Mouse (Mus musculus): ENCODE data around the gene Fam129a. TPM values are rescaled to one million over a fixed set of nuclear protein-coding genes. Genes with fewer than 3 reads are reported as not detected.

Gene Fam129a
- polyA plus RNA-seq, 1 experiment from 2014 or later, result 2.2 TPM

DNA sequence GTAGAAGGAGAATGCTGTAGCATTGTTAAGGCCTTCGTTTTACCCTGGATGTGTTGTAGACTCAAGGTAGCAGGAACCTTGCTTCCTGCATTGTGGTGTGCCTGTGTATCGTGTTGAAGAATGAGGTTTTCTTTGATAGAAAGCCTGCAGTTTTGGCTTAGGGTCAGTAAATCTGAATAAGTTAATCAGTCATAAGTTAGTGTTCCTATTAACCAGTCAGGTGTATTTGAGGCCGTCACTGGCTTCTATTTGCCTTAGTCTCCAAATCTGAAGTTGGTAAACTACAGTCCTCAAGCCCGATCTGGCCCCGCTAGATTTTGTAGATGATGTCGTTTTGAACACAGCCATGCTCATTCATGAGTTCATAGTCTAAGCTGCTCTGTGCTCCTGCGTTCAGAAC is 125.8 kb downstream of the Fam129a start:
- no peak overlapping the region for H3K4me2 ChIP-seq (replicated peaks)
- no peak overlapping the region for H3K4me3 ChIP-seq
- no peaks in the 10 kb centered on the region for H3K27me3 ChIP-seq
- no peak overlapping the region for H3K27ac ChIP-seq (replicated peaks)
- no peaks in the 10 kb centered on the region for H3K9me3 ChIP-seq
- H3K36me3 ChIP-seq, result no peaks in the 10 kb centered on the region
- no peak for ATAC-seq (replicated peaks)
- H3K9ac ChIP-seq (replicated peaks), result no peak overlapping the region
- WGBS, result 89% methylated on average over 7 of the region's 7 CpGs
- H3K4me1 ChIP-seq, result no peaks in the 10 kb centered on the region

DNA sequence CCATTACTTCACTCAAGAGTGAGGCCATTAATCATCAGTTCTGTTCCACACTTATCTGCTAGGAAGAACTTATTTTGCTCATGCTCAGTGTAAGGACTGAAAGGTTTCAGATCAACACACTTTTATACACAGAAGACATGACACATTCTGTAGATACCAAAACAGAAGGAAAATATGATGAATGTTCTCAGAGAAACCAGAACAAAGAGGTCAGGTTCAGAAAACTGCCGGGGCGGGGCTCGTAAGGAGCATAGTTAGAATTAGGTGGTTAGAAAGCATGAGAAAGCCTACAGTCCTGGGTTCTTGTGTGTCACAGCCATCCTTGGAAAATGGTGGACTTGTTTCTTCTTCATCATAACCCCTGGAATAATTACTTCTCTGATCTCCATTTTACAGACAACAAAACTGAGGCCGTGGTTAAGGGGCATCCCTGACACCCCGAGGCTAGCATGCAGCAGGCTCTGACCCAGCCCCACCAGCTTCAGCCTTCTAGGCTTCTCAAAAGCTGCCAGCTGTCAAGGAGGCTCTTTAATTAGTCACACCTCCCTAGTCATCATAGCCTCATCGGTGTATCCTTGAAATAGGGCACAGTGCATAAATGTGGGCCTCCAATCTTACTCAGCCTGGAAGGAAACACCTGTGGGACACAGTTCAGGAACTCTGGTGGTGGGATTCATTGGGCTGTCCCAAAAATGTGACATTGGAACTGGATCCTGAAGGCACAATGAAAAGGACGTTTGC is 127.1 kb downstream of the Fam129a start:
- no peaks in the 10 kb centered on the region for H3K27me3 ChIP-seq
- H3K36me3 ChIP-seq, result no peaks in the 10 kb centered on the region
- H3K9me3 ChIP-seq, result no peaks in the 10 kb centered on the region
- no peak for ATAC-seq (replicated peaks)
- no peak overlapping the region for H3K4me3 ChIP-seq
- H3K4me1 ChIP-seq, result no peaks in the 10 kb centered on the region
- no peak overlapping the region for H3K9ac ChIP-seq (replicated peaks)
- H3K27ac ChIP-seq (replicated peaks), result no peak overlapping the region
- no peak overlapping the region for H3K4me2 ChIP-seq (replicated peaks)
- WGBS, result 85% methylated on average over 7 of the region's 7 CpGs

DNA sequence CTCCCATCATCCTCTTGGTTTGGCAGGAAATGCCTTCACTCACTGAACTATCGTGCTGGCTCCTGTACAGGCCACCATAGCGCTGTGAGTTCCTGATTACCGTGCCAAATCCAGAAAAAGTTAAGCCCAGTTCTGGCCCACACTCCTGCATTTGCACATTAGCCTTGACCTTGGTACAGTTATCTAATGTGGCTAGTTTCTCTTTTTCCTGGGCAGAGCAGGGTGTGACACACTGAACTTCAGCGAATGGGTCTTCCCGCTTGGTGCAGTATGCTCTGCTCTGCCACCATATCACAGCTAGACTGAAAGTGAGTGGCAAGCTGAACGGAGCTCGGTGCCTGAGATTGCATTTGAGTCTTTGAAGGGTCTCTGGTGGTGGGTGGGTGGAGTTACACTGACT is 128.4 kb downstream of the Fam129a start:
- Histone ChIP-seq H3K27ac (replicated peaks) (no peak overlapping the region), H3K36me3 (no peaks in the 10 kb centered on the region), H3K27me3 (no peaks in the 10 kb centered on the region), H3K4me2 (replicated peaks) (no peak overlapping the region), H3K9ac (replicated peaks) (no peak overlapping the region), H3K4me1 (no peaks in the 10 kb centered on the region), H3K4me3 (no peak overlapping the region), H3K9me3 (no peaks in the 10 kb centered on the region)
- ATAC-seq (replicated peaks), result no peak
- WGBS, result 73% methylated on average over 7 of the region's 7 CpGs

DNA sequence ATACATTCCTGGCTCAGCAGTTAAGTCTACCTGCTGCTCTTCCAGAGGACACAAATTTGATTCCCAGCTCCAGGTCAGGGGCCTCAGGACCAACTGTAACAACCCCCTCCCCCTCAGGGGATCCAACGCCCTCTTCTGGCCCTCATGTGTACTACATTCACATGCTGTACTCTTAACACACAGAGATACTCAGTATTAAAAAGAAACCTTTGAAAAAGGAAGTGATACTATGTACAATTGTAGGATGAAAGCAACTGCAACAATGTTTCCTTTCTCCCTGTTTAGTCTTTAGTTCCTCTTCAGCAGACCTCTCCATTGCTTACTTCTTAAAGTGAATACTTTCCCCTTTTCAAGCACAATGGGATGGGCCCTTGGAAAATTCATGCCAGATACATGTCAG is 131.8 kb downstream of the Fam129a start:
- H3K4me2 ChIP-seq (replicated peaks), result no peak overlapping the region
- 39% methylated on average over 1 of the region's 1 CpGs for WGBS
- no peaks in the 10 kb centered on the region for H3K9me3 ChIP-seq
- H3K36me3 ChIP-seq, result no peaks in the 10 kb centered on the region
- ATAC-seq (replicated peaks), result no peak
- H3K4me3 ChIP-seq, result no peak overlapping the region
- no peaks in the 10 kb centered on the region for H3K27me3 ChIP-seq
- 0 out of 2 replicates have a peak, but pooled peaks cover 3% of the 10 kb centered on the region for H3K4me1 ChIP-seq
- no peak overlapping the region for H3K9ac ChIP-seq (replicated peaks)
- H3K27ac ChIP-seq (replicated peaks), result no peak overlapping the region

DNA sequence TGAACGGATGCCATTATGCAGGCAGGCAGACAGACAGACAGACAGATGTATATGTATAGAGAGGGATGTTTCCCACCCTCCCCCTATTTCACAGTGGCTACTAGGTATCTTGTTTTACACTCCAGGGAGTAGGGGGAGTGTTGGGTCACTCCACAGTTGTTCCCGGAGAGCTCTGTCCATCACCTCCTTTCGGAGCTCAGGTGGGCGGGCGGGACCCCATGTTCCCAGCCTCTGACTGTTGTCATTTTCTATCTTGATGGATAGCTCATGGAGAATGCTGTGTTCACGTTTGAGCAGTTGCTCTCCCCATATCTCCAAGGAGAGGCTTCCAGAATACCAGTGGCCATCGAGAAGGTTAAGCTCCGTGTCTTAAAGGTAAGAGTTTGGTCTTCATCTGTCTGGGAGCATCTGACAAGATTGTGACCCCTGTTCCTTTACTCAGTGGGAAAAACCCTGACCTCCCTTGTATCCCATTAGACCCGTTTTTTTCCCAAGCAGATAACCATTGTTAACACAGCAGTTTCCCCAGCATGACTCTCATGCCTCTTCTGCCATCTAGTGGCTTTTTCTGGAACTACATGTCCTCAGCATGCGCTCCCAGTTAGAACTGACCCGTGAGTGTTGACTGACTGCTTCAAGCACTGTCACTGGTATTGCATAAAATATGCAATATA is 134.9 kb downstream of the Fam129a start:
- H3K9me3 ChIP-seq, result no peaks in the 10 kb centered on the region
- WGBS, result 34% methylated on average over 11 of the region's 11 CpGs
- no peak overlapping the region for H3K9ac ChIP-seq (replicated peaks)
- no peak overlapping the region for H3K27ac ChIP-seq (replicated peaks)
- no peaks in the 10 kb centered on the region for H3K36me3 ChIP-seq
- 0 out of 2 replicates have a peak overlapping the region, but pooled peaks have one; percentile 4 for H3K4me2 ChIP-seq (replicated peaks)
- peak; percentile 87 for ATAC-seq (replicated peaks)
- H3K27me3 ChIP-seq, result no peaks in the 10 kb centered on the region
- no peak overlapping the region for H3K4me3 ChIP-seq
- H3K4me1 ChIP-seq, result 0 out of 2 replicates have a peak, but pooled peaks cover 3% of the 10 kb centered on the region

DNA sequence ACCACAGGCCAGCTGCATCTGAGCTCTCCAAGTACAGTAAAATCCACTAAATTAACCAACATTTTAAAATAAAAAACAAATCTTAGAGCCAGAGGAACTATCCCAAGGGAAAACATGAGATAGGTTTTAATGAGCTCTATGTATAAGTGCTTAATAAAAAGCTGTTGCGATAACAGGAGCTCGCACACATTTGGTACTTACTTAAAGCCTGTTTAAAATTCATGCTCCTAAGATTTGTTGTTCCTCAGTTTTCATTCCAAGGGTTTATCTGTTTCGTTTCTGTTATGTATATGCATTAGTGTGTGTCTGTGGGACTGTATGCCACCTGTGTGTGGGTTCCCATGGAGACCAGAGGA is 135.4 kb downstream of the Fam129a start:
- H3K4me2 ChIP-seq (replicated peaks), result no peak overlapping the region
- H3K9me3 ChIP-seq, result no peaks in the 10 kb centered on the region
- H3K4me1 ChIP-seq, result 0 out of 2 replicates have a peak, but pooled peaks cover 3% of the 10 kb centered on the region
- no peak for ATAC-seq (replicated peaks)
- no peaks in the 10 kb centered on the region for H3K36me3 ChIP-seq
- H3K4me3 ChIP-seq, result no peak overlapping the region
- WGBS, result 82% methylated on average over 3 of the region's 3 CpGs
- no peak overlapping the region for H3K9ac ChIP-seq (replicated peaks)
- H3K27me3 ChIP-seq, result no peaks in the 10 kb centered on the region
- H3K27ac ChIP-seq (replicated peaks), result no peak overlapping the region

DNA sequence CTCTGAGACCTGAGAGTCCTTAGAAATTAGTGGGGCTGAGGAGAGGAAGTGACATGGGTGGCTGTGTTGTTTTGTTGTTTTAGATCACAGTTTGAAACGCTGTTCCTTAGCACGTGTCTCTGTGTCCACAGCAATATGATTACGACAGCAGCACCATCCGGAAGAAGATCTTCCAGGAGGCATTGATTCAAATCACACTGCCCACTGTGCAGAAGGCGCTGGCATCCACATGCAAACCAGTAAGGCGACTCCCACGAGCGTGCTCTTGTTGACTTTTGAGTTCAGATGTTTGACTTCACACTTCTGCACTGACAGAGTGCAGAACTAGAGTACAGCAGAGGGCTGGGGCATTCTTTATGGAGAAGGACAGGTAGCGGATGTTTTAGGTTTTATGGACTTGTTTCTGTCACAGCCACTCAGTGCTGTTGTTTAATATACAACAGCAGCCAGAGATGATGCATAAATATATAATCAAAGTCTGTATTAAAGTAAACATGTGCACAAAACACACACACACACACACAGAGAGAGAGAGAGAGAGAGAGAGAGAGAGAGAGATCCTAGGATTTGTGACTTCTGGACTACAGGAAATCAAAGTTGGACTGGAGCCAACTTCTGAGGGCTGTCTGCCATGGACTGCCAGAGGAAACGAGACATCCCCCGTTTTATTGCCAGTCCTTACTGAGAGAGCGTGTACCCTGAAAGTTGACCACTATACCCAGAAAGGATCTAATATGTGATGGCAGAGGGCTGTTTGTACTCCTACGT is 138.2 kb downstream of the Fam129a start:
- Histone ChIP-seq H3K27ac (replicated peaks) (no peak overlapping the region), H3K4me1 (0 out of 2 replicates have a peak, but pooled peaks cover 3% of the 10 kb centered on the region), H3K36me3 (no peaks in the 10 kb centered on the region), H3K4me3 (no peak overlapping the region), H3K9ac (replicated peaks) (no peak overlapping the region), H3K27me3 (no peaks in the 10 kb centered on the region), H3K9me3 (no peaks in the 10 kb centered on the region), H3K4me2 (replicated peaks) (no peak overlapping the region)
- 67% methylated on average over 13 of the region's 13 CpGs for WGBS
- ATAC-seq (replicated peaks), result no peak

DNA sequence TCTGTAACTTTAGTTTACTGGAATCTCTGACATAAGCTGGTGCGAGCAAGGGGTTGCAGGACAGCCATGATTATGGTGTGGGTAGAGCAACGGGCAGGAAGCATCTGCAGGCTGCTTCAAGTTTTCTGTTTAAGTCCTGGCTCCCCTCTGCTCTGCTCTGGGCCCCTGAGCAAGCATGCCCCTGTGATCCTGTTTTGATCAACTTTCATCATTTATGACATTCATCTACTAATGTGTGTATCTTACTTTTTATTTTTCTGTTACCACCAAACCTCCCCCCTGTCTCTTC is 138.7 kb downstream of the Fam129a start:
- no peak overlapping the region for H3K9ac ChIP-seq (replicated peaks)
- WGBS, result 74% methylated on average over 2 of the region's 2 CpGs
- no peaks in the 10 kb centered on the region for H3K9me3 ChIP-seq
- H3K27me3 ChIP-seq, result no peaks in the 10 kb centered on the region
- no peak overlapping the region for H3K27ac ChIP-seq (replicated peaks)
- H3K4me2 ChIP-seq (replicated peaks), result no peak overlapping the region
- H3K4me1 ChIP-seq, result 0 out of 2 replicates have a peak, but pooled peaks cover 3% of the 10 kb centered on the region
- no peak for ATAC-seq (replicated peaks)
- no peak overlapping the region for H3K4me3 ChIP-seq
- no peaks in the 10 kb centered on the region for H3K36me3 ChIP-seq

DNA sequence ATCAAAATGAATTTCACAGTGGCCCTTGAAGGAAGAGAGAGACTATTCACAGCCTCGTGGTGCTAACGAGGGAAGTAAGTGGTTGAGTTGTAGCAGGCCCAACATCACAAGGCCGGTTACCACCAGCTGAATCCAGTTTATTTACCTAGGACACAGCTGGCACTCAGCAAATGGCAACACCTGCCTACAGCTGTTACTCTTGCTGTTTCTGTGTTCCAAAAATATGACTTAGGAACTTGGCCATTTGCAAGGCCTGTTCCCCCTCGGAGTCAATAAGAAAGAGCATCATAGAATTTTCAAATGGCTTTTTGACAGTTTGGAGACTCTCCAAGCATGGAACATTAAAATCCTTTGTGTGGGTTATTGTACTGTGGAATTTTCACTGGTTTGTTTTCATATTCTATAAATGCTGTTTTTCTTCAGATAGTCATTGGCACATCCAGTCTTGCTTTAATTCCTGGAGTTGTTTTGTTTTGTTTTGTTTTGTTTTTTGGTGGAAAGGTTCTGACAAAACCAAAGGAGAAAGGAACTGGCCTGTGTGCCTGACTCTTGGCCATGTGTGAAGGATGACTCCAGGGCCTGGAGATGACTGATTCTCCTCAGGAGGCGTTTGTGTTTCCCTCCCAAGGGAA is 139.6 kb downstream of the Fam129a start:
- ATAC-seq (replicated peaks), result no peak
- Histone ChIP-seq H3K9me3 (no peaks in the 10 kb centered on the region), H3K27ac (replicated peaks) (no peak overlapping the region), H3K4me1 (0 out of 2 replicates have a peak, but pooled peaks cover 3% of the 10 kb centered on the region), H3K27me3 (no peaks in the 10 kb centered on the region), H3K4me3 (no peak overlapping the region), H3K9ac (replicated peaks) (no peak overlapping the region), H3K4me2 (replicated peaks) (no peak overlapping the region), H3K36me3 (no peaks in the 10 kb centered on the region)
- 57% methylated on average over 5 of the region's 5 CpGs for WGBS

DNA sequence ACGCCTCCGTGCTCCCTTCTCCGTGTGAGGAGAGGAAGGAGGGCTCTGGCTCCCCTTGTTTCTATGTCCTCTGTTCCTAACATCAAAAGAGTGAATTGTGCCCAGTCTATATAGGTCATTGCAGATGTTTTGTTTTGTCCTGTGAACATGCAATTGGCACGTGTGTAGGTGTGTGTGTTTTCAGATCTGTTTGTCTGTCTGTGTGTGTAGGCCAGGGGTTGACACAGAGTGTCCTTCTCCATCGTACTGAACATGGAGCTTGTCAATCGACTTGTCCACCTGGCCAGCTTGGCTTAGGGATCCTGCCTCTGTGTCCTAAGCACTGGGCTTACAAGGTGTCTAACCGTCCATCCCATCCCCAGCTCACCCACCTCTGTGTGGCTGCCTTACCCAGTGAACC is 140.1 kb downstream of the Fam129a start:
- Histone ChIP-seq H3K36me3 (no peaks in the 10 kb centered on the region), H3K27me3 (no peaks in the 10 kb centered on the region), H3K4me2 (replicated peaks) (no peak overlapping the region), H3K9ac (replicated peaks) (no peak overlapping the region), H3K4me1 (no peaks in the 10 kb centered on the region), H3K4me3 (no peak overlapping the region), H3K9me3 (no peaks in the 10 kb centered on the region), H3K27ac (replicated peaks) (no peak overlapping the region)
- WGBS, result 81% methylated on average over 7 of the region's 7 CpGs
- ATAC-seq (replicated peaks), result no peak

DNA sequence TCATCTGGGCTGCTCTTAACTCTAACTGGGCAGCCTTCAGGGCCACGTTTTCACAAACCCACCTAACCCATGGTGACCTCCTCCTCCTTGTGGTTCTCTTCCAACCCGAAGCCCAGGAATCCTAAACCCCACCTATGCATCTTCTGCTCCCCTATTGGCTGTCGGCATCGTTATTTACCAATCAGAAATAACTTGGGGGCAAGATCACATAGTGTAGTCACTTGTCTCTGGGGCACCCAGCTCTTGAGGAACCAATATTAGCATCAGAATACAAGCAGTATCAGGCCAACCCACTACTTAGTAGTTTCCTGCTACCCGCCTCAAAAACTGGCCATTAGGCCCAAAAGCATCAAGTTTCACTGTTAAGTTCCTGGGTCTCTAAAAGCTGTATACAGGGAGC is 141.7 kb downstream of the Fam129a start:
- no peak for ATAC-seq (replicated peaks)
- Histone ChIP-seq H3K9me3 (no peaks in the 10 kb centered on the region), H3K4me2 (replicated peaks) (no peak overlapping the region), H3K36me3 (no peaks in the 10 kb centered on the region), H3K27me3 (no peaks in the 10 kb centered on the region), H3K27ac (replicated peaks) (no peak overlapping the region), H3K9ac (replicated peaks) (no peak overlapping the region), H3K4me3 (no peak overlapping the region), H3K4me1 (no peaks in the 10 kb centered on the region)
- 43% methylated on average over 5 of the region's 5 CpGs for WGBS

DNA sequence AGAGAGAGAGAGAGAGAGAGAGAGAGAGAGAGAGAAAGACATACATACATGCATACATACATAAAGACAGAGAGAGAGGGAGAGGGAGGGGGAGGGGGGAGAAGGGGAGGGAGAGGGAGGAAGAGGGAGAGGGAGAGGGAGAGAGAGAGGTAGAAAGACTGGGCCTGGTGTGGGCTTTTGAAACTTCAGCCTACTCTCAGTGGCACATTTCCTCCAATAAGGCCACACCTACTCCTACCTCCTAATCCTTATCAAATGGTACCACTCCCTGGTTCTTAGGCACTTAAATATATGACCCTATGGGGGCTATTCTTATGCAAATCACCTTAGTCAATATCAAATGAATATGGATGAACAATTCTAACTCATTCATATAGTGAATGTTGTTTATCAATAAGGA is 142.6 kb downstream of the Fam129a start:
- Histone ChIP-seq H3K4me2 (replicated peaks) (no peak overlapping the region), H3K36me3 (no peaks in the 10 kb centered on the region), H3K4me3 (no peak overlapping the region), H3K9ac (replicated peaks) (no peak overlapping the region), H3K27me3 (no peaks in the 10 kb centered on the region), H3K27ac (replicated peaks) (no peak overlapping the region), H3K4me1 (no peaks in the 10 kb centered on the region), H3K9me3 (no peaks in the 10 kb centered on the region)
- ATAC-seq (replicated peaks), result no peak
